Mouse (Mus musculus): ENCODE data around the gene Gorasp2. TPM values are rescaled to one million over a fixed set of nuclear protein-coding genes. Genes with fewer than 3 reads are reported as not detected.

The Gorasp2 gene
- polyA plus RNA-seq, 1 experiment from 2014 or later: 133 TPM

- H3K27ac ChIP-seq (ENCODE audit: low read length): no peak overlapping the region
- TF ChIP-seq EP300 (IDR thresholded peaks at IDR 0.05): no peak
- TF ChIP-seq CTCF (IDR thresholded peaks at IDR 0.05): no peak
- H3K36me3 ChIP-seq (ENCODE audit: insufficient read depth, low read length): no peaks in the 10 kb centered on the region
- no peaks in the 10 kb centered on the region for H3K4me1 ChIP-seq (ENCODE audit: insufficient read depth, low read depth, low read length)
- WGBS: 64% methylated on average over 4 of the region's 4 CpGs
- no peaks in the 10 kb centered on the region for H3K9me3 ChIP-seq (ENCODE audit: low read length)
- no peak overlapping the region for H3K4me2 ChIP-seq (replicated peaks; ENCODE audit: low read depth, low read length)
- no peak for DNase-seq (ENCODE audit: low spot score)
- ATAC-seq: no peak
- no peak overlapping the region for H3K4me3 ChIP-seq (ENCODE audit: low read depth, low read length)
- no peaks in the 10 kb centered on the region for H3K27me3 ChIP-seq (replicated peaks; ENCODE audit: insufficient read depth, low read length)
- no peak overlapping the region for H3K9ac ChIP-seq (replicated peaks; ENCODE audit: low read depth)
These were observed 39.1 kb upstream of the Gorasp2 start for GRCm38 (mm10) chr2:70622244-70622643.

GRCm38 (mm10) chr2:70625761-70626160 lies 35.6 kb upstream of the Gorasp2 start:
- H3K4me1 ChIP-seq (ENCODE audit: insufficient read depth, low read depth, low read length): no peaks in the 10 kb centered on the region; the same call in 1 of the 2 replicates
- ATAC-seq (peak; percentile 35), DNase-seq (ENCODE audit: low spot score) (peak; percentile 11)
- H3K4me2 ChIP-seq (replicated peaks; ENCODE audit: low read depth, low read length): no peak overlapping the region
- H3K36me3 ChIP-seq (ENCODE audit: insufficient read depth, low read length): no peaks in the 10 kb centered on the region
- H3K27me3 ChIP-seq (replicated peaks; ENCODE audit: insufficient read depth, low read length): no peaks in the 10 kb centered on the region
- TF ChIP-seq CTCF (IDR thresholded peaks at IDR 0.05) (no peak), EP300 (IDR thresholded peaks at IDR 0.05) (no peak)
- no peaks in the 10 kb centered on the region for H3K9me3 ChIP-seq (ENCODE audit: low read length)
- no peak overlapping the region for H3K27ac ChIP-seq (ENCODE audit: low read length)
- WGBS: 34% methylated on average over 7 of the region's 7 CpGs
- no peak overlapping the region for H3K9ac ChIP-seq (replicated peaks; ENCODE audit: low read depth)
- no peak overlapping the region for H3K4me3 ChIP-seq (ENCODE audit: low read depth, low read length)

GRCm38 (mm10) chr2:70628397-70628796 lies 33.0 kb upstream of the Gorasp2 start:
- no peaks in the 10 kb centered on the region; the same call in 1 of the 2 replicates for H3K4me1 ChIP-seq (ENCODE audit: insufficient read depth, low read depth, low read length)
- no peak overlapping the region for H3K4me3 ChIP-seq (ENCODE audit: low read depth, low read length)
- DNase-seq (ENCODE audit: low spot score) (no peak), ATAC-seq (no peak)
- H3K27me3 ChIP-seq (replicated peaks; ENCODE audit: insufficient read depth, low read length): no peaks in the 10 kb centered on the region
- no peak overlapping the region for H3K4me2 ChIP-seq (replicated peaks; ENCODE audit: low read depth, low read length)
- 75% methylated on average over 12 of the region's 12 CpGs for WGBS
- no peak overlapping the region for H3K9ac ChIP-seq (replicated peaks; ENCODE audit: low read depth)
- no peaks in the 10 kb centered on the region for H3K9me3 ChIP-seq (ENCODE audit: low read length)
- H3K36me3 ChIP-seq (ENCODE audit: insufficient read depth, low read length): no peaks in the 10 kb centered on the region
- no peak overlapping the region for H3K27ac ChIP-seq (ENCODE audit: low read length)
- TF ChIP-seq CTCF (IDR thresholded peaks at IDR 0.05) (no peak), EP300 (IDR thresholded peaks at IDR 0.05) (no peak)

- Histone ChIP-seq H3K9ac (replicated peaks; ENCODE audit: low read depth) (no peak overlapping the region), H3K4me2 (replicated peaks; ENCODE audit: low read depth, low read length) (peak overlapping the region; percentile 29), H3K9me3 (ENCODE audit: low read length) (no peaks in the 10 kb centered on the region), H3K4me1 (ENCODE audit: insufficient read depth, low read depth, low read length) (no peaks in the 10 kb centered on the region; the same call in 1 of the 2 replicates), H3K27me3 (replicated peaks; ENCODE audit: insufficient read depth, low read length) (no peaks in the 10 kb centered on the region), H3K36me3 (ENCODE audit: insufficient read depth, low read length) (no peaks in the 10 kb centered on the region), H3K4me3 (ENCODE audit: low read depth, low read length) (no peak overlapping the region), H3K27ac (ENCODE audit: low read length) (no peak overlapping the region)
- ATAC-seq: peak; percentile 85
- DNase-seq (ENCODE audit: low spot score): peak; percentile 79
- TF ChIP-seq CTCF (IDR thresholded peaks at IDR 0.05): no peak
- no peak for TF ChIP-seq EP300 (IDR thresholded peaks at IDR 0.05)
- WGBS: 16% methylated on average over 10 of the region's 10 CpGs
These were observed 32.0 kb upstream of the Gorasp2 start for GRCm38 (mm10) chr2:70629339-70629761.

GRCm38 (mm10) chr2:70629921-70630320 lies 31.5 kb upstream of the Gorasp2 start:
- H3K27me3 ChIP-seq (replicated peaks; ENCODE audit: insufficient read depth, low read length): no peaks in the 10 kb centered on the region
- H3K4me3 ChIP-seq (ENCODE audit: low read depth, low read length): no peak overlapping the region
- no peaks in the 10 kb centered on the region for H3K36me3 ChIP-seq (ENCODE audit: insufficient read depth, low read length)
- DNase-seq (ENCODE audit: low spot score): no peak
- H3K4me1 ChIP-seq (ENCODE audit: insufficient read depth, low read depth, low read length): no peaks in the 10 kb centered on the region; the same call in 1 of the 2 replicates
- 56% methylated on average over 3 of the region's 3 CpGs for WGBS
- TF ChIP-seq CTCF (IDR thresholded peaks at IDR 0.05) (no peak), EP300 (IDR thresholded peaks at IDR 0.05) (no peak)
- ATAC-seq: no peak
- H3K9me3 ChIP-seq (ENCODE audit: low read length): no peaks in the 10 kb centered on the region
- H3K27ac ChIP-seq (ENCODE audit: low read length): no peak overlapping the region
- no peak overlapping the region for H3K9ac ChIP-seq (replicated peaks; ENCODE audit: low read depth)
- H3K4me2 ChIP-seq (replicated peaks; ENCODE audit: low read depth, low read length): peak overlapping the region; percentile 29

- Histone ChIP-seq H3K4me2 (replicated peaks; ENCODE audit: low read depth, low read length) (no peak overlapping the region), H3K4me1 (ENCODE audit: insufficient read depth, low read depth, low read length) (no peaks in the 10 kb centered on the region; the same call in 1 of the 2 replicates), H3K36me3 (ENCODE audit: insufficient read depth, low read length) (no peaks in the 10 kb centered on the region), H3K4me3 (ENCODE audit: low read depth, low read length) (no peak overlapping the region), H3K27me3 (replicated peaks; ENCODE audit: insufficient read depth, low read length) (no peaks in the 10 kb centered on the region), H3K27ac (ENCODE audit: low read length) (no peak overlapping the region), H3K9ac (replicated peaks; ENCODE audit: low read depth) (no peak overlapping the region), H3K9me3 (ENCODE audit: low read length) (no peaks in the 10 kb centered on the region)
- DNase-seq (ENCODE audit: low spot score) (no peak), ATAC-seq (no peak)
- WGBS: 92% methylated on average over 1 of the region's 1 CpGs
- TF ChIP-seq EP300 (IDR thresholded peaks at IDR 0.05) (no peak), CTCF (IDR thresholded peaks at IDR 0.05) (no peak)
These were observed 30.1 kb upstream of the Gorasp2 start for GRCm38 (mm10) chr2:70631321-70631720.

- Histone ChIP-seq H3K9ac (replicated peaks; ENCODE audit: low read depth) (no peak overlapping the region), H3K27ac (ENCODE audit: low read length) (no peak overlapping the region), H3K4me2 (replicated peaks; ENCODE audit: low read depth, low read length) (no peak overlapping the region), H3K27me3 (replicated peaks; ENCODE audit: insufficient read depth, low read length) (no peaks in the 10 kb centered on the region), H3K4me3 (ENCODE audit: low read depth, low read length) (no peak overlapping the region), H3K9me3 (ENCODE audit: low read length) (no peaks in the 10 kb centered on the region), H3K36me3 (ENCODE audit: insufficient read depth, low read length) (no peaks in the 10 kb centered on the region), H3K4me1 (ENCODE audit: insufficient read depth, low read depth, low read length) (no peaks in the 10 kb centered on the region; the same call in 1 of the 2 replicates)
- DNase-seq (ENCODE audit: low spot score) (no peak), ATAC-seq (no peak)
- WGBS: 89% methylated on average over 1 of the region's 1 CpGs
- TF ChIP-seq EP300 (IDR thresholded peaks at IDR 0.05) (no peak), CTCF (IDR thresholded peaks at IDR 0.05) (no peak)
These were observed 29.0 kb upstream of the Gorasp2 start for GRCm38 (mm10) chr2:70632412-70632811.

All from lung, postnatal 0 days (tissue).